Mouse (Mus musculus) kidney, embryonic 16.5 days (tissue): ENCODE measurements around the gene Nrip1. TPM values are rescaled to one million over a fixed set of nuclear protein-coding genes. Genes with fewer than 3 reads are reported as not detected.

Experiments
- ATAC-seq: fragments of 200-750 bp; cut with Nextera tagmentation; 2 replicates; pipeline ENCODE4 v1.8.0; 2017; ENCODE audit warnings: moderate TSS enrichment; ENCODE audit not compliant: low FRiP score, low TSS enrichment
- H3K27ac ChIP-seq: fragments of 300-500 bp; sonication (generic); 2 replicates; pipeline ENCODE4 v1.5.1; 2014; ENCODE audit warnings: low read length
- H3K27me3 ChIP-seq: fragments of 300-500 bp; sonication (generic); 2 replicates; pipeline ENCODE4 v1.6.1; 2014; ENCODE audit warnings: low read length, control low read depth, mixed read lengths; ENCODE audit not compliant: insufficient read depth
- H3K36me3 ChIP-seq: fragments of 300-500 bp; sonication (generic); 2 replicates; pipeline ENCODE4 v1.6.1; 2014; ENCODE audit warnings: low read length, control low read depth, mixed read lengths; ENCODE audit not compliant: insufficient read depth
- H3K4me1 ChIP-seq: fragments of 300-500 bp; sonication (generic); 2 replicates; pipeline ENCODE4 v1.6.1; 2014; ENCODE audit warnings: low read length, control low read depth, mixed read lengths; ENCODE audit not compliant: insufficient read depth
- H3K4me2 ChIP-seq: fragments of 300-500 bp; sonication (generic); replicated peaks from 2 replicates; pipeline ENCODE4 v1.6.1; 2014; ENCODE audit warnings: low read depth, low read length
- H3K4me3 ChIP-seq: fragments of 300-500 bp; sonication (generic); 2 replicates; pipeline ENCODE4 v1.5.1; 2014; ENCODE audit warnings: mild to moderate bottlenecking, low read length
- H3K9ac ChIP-seq: fragments of 300-500 bp; sonication (generic); replicated peaks from 2 replicates; pipeline ENCODE4 v1.6.1; 2014; ENCODE audit warnings: low read length
- H3K9me3 ChIP-seq: fragments of 300-500 bp; sonication (generic); 2 replicates; pipeline ENCODE4 v1.6.1; 2016; ENCODE audit warnings: low read length, control low read depth
- WGBS: fragments of 180-500 bp; shearing (Covaris S2); extraction: QIAGEN DNeasy Blood & Tissue Kit; methylation state at CpG from one replicate; pipeline ENCODE4 v1.1.7; 2014; 5-methylcytosine and 5-hydroxymethylcytosine counted together
- polyA plus RNA-seq: library from polyadenylated mRNA; unstranded; fragments of >200 nt; fragmentation: Nextera tagmentation; extraction: Ambion mirVana; gene quantifications from 2 replicates; pipeline ENCODE4 v1.2.1, GENCODE M21; 2015

Nrip1 gene
- polyA plus RNA-seq, 1 experiment from 2014 or later: 49.3 TPM

- Histone ChIP-seq H3K9me3 (no peaks in the 10 kb centered on the region; the same call in 1 of the 2 replicates), H3K27me3 (no peaks in the 10 kb centered on the region), H3K4me1 (no peaks in the 10 kb centered on the region), H3K9ac (no peak overlapping the region), H3K4me3 (no peak overlapping the region), H3K27ac (no peak overlapping the region), H3K4me2 (no peak overlapping the region), H3K36me3 (peaks cover 39% of the 10 kb centered on the region)
- 90% methylated on average over 14 of the region's 14 CpGs for WGBS
- no peak for ATAC-seq
These were observed 78.3 kb downstream of the Nrip1 start for GRCm38 (mm10) chr16:76295322-76295721.

- Histone ChIP-seq H3K27me3 (no peaks in the 10 kb centered on the region), H3K4me1 (no peaks in the 10 kb centered on the region), H3K4me3 (no peak overlapping the region), H3K27ac (no peak overlapping the region), H3K9me3 (no peaks in the 10 kb centered on the region; the same call in 1 of the 2 replicates), H3K4me2 (no peak overlapping the region), H3K9ac (no peak overlapping the region), H3K36me3 (peaks cover 39% of the 10 kb centered on the region)
- 83% methylated on average over 15 of the region's 15 CpGs for WGBS
- ATAC-seq: no peak
These were observed 79.1 kb downstream of the Nrip1 start for GRCm38 (mm10) chr16:76294550-76294949.

- H3K27ac ChIP-seq: no peak overlapping the region
- 88% methylated on average over 20 of the region's 20 CpGs for WGBS
These were observed 79.7 kb downstream of the Nrip1 start for GRCm38 (mm10) chr16:76293765-76294463.

GRCm38 (mm10) chr16:76293176-76293575 lies 80.5 kb downstream of the Nrip1 start:
- Histone ChIP-seq H3K4me3 (no peak overlapping the region), H3K9me3 (no peaks in the 10 kb centered on the region; the same call in 1 of the 2 replicates), H3K4me2 (no peak overlapping the region), H3K4me1 (no peaks in the 10 kb centered on the region), H3K36me3 (peaks cover 39% of the 10 kb centered on the region), H3K27ac (no peak overlapping the region), H3K27me3 (no peaks in the 10 kb centered on the region), H3K9ac (no peak overlapping the region)
- 95% methylated on average over 21 of the region's 21 CpGs for WGBS
- no peak for ATAC-seq

More at GRCm38 (mm10) chr16:76293765-76294463, 79.7 kb downstream of the Nrip1 start:
- no peak overlapping the region for H3K9ac ChIP-seq
- no peak overlapping the region for H3K4me2 ChIP-seq
- no peaks in the 10 kb centered on the region for H3K27me3 ChIP-seq
- H3K4me1 ChIP-seq: no peaks in the 10 kb centered on the region
- no peaks in the 10 kb centered on the region; the same call in 1 of the 2 replicates for H3K9me3 ChIP-seq
- no peak overlapping the region for H3K4me3 ChIP-seq
- peaks cover 39% of the 10 kb centered on the region for H3K36me3 ChIP-seq
- ATAC-seq: no peak

- whole genome bisulfite sequencing: 87% methylated on average over 15 of the region's 15 CpGs
- ATAC-seq: no peak
- no peaks in the 10 kb centered on the region for H3K27me3 ChIP-seq
- no peak overlapping the region for H3K4me3 ChIP-seq
- H3K27ac ChIP-seq: no peak overlapping the region
- no peak overlapping the region for H3K4me2 ChIP-seq
- no peaks in the 10 kb centered on the region for H3K4me1 ChIP-seq
- peaks cover 42% of the 10 kb centered on the region for H3K36me3 ChIP-seq
- no peak overlapping the region for H3K9ac ChIP-seq
- no peaks in the 10 kb centered on the region; the same call in 1 of the 2 replicates for H3K9me3 ChIP-seq
These were observed 81.0 kb downstream of the Nrip1 start for GRCm38 (mm10) chr16:76292656-76293055.

GRCm38 (mm10) chr16:76291366-76291765 lies 82.3 kb downstream of the Nrip1 start:
- H3K9me3 ChIP-seq: no peaks in the 10 kb centered on the region; the same call in 1 of the 2 replicates
- H3K4me1 ChIP-seq: no peaks in the 10 kb centered on the region
- H3K9ac ChIP-seq: no peak overlapping the region
- H3K36me3 ChIP-seq: peaks cover 42% of the 10 kb centered on the region
- no peak overlapping the region for H3K4me3 ChIP-seq
- no peaks in the 10 kb centered on the region for H3K27me3 ChIP-seq
- no peak for ATAC-seq
- H3K4me2 ChIP-seq: no peak overlapping the region
- 95% methylated on average over 14 of the region's 14 CpGs for WGBS
- no peak overlapping the region for H3K27ac ChIP-seq

- Histone ChIP-seq H3K4me2 (no peak overlapping the region), H3K36me3 (peaks cover 39% of the 10 kb centered on the region)
- 65% methylated on average over 2 of the region's 2 CpGs for WGBS
These were observed 84.1 kb downstream of the Nrip1 start for GRCm38 (mm10) chr16:76289495-76289894.

GRCm38 (mm10) chr16:76283796-76284195 lies 89.8 kb downstream of the Nrip1 start:
- H3K4me3 ChIP-seq: no peak overlapping the region
- H3K9me3 ChIP-seq: no peaks in the 10 kb centered on the region
- H3K4me2 ChIP-seq: no peak overlapping the region
- no peaks in the 10 kb centered on the region for H3K4me1 ChIP-seq
- no peak for ATAC-seq
- H3K9ac ChIP-seq: no peak overlapping the region
- H3K27me3 ChIP-seq: no peaks in the 10 kb centered on the region
- H3K27ac ChIP-seq: no peak overlapping the region
- 0 out of 2 replicates have a peak, but pooled peaks cover 4% of the 10 kb centered on the region for H3K36me3 ChIP-seq
- 50% methylated on average over 3 of the region's 3 CpGs for WGBS

More at GRCm38 (mm10) chr16:76289495-76289894, 84.1 kb downstream of the Nrip1 start:
- H3K4me3 ChIP-seq: no peak overlapping the region
- H3K27ac ChIP-seq: no peak overlapping the region
- no peak overlapping the region for H3K9ac ChIP-seq
- H3K9me3 ChIP-seq: no peaks in the 10 kb centered on the region; the same call in 1 of the 2 replicates
- ATAC-seq: no peak
- no peaks in the 10 kb centered on the region for H3K4me1 ChIP-seq
- no peaks in the 10 kb centered on the region for H3K27me3 ChIP-seq

- H3K9ac ChIP-seq: no peak overlapping the region
- H3K4me1 ChIP-seq: no peaks in the 10 kb centered on the region
- no peaks in the 10 kb centered on the region for H3K27me3 ChIP-seq
- no peaks in the 10 kb centered on the region for H3K9me3 ChIP-seq
- no peak overlapping the region for H3K4me3 ChIP-seq
- H3K36me3 ChIP-seq: no peaks in the 10 kb centered on the region
- ATAC-seq: no peak
- H3K27ac ChIP-seq: no peak overlapping the region
- WGBS: 86% methylated on average over 6 of the region's 6 CpGs
- no peak overlapping the region for H3K4me2 ChIP-seq
These were observed 91.8 kb downstream of the Nrip1 start for GRCm38 (mm10) chr16:76281850-76282249.

GRCm38 (mm10) chr16:76280365-76280764 lies 93.3 kb downstream of the Nrip1 start:
- no peak for ATAC-seq
- no peak overlapping the region for H3K9ac ChIP-seq
- no peaks in the 10 kb centered on the region for H3K9me3 ChIP-seq
- H3K27ac ChIP-seq: no peak overlapping the region
- no peaks in the 10 kb centered on the region for H3K27me3 ChIP-seq
- H3K4me3 ChIP-seq: no peak overlapping the region
- 85% methylated on average over 8 of the region's 8 CpGs for WGBS
- no peak overlapping the region for H3K4me2 ChIP-seq
- H3K36me3 ChIP-seq: no peaks in the 10 kb centered on the region
- no peaks in the 10 kb centered on the region for H3K4me1 ChIP-seq
